Mouse (Mus musculus) forebrain, embryonic 15.5 days (tissue): ENCODE results near the gene Smyd3. TPM values are rescaled to one million over a fixed set of nuclear protein-coding genes. Genes with fewer than 3 reads are reported as not detected.
A peak's percentile ranks its signal among the peaks of the same experiment; 100 is the strongest.
"Not testable (repeated sequence)": the region's sequence is repeated elsewhere in the genome, so short reads cannot be mapped to it uniquely, and the experiment has no call there.

ENCODE experiments used
- ATAC-seq: fragments of 200-750 bp; cut with Nextera tagmentation; replicated peaks from 2 replicates; pipeline ENCODE4 v1.8.0; 2017; ENCODE audit warnings: mild to moderate bottlenecking, moderate TSS enrichment, moderate library complexity
- H3K27ac ChIP-seq: fragments of 300-500 bp; sonication (generic); replicated peaks from 2 replicates; pipeline ENCODE4 v1.5.1; 2015; ENCODE audit warnings: mild to moderate bottlenecking, inconsistent platforms
- H3K27me3 ChIP-seq: fragments of 300-500 bp; sonication (generic); 2 replicates; pipeline ENCODE4 v1.6.1; 2015; ENCODE audit warnings: inconsistent platforms
- H3K36me3 ChIP-seq: fragments of 300-500 bp; sonication (generic); 2 replicates; pipeline ENCODE4 v1.6.1; 2015; ENCODE audit warnings: mild to moderate bottlenecking, inconsistent platforms
- H3K4me1 ChIP-seq: fragments of 300-500 bp; sonication (generic); 2 replicates; pipeline ENCODE4 v1.6.1; 2015; ENCODE audit warnings: inconsistent platforms
- H3K4me2 ChIP-seq: fragments of 300-500 bp; sonication (generic); replicated peaks from 2 replicates; pipeline ENCODE4 v1.6.1; 2015; ENCODE audit warnings: mild to moderate bottlenecking, inconsistent platforms
- H3K4me3 ChIP-seq: fragments of 300-500 bp; sonication (generic); 2 replicates; pipeline ENCODE4 v1.5.1; 2015; ENCODE audit warnings: mild to moderate bottlenecking, inconsistent platforms
- H3K9ac ChIP-seq: fragments of 300-500 bp; sonication (generic); replicated peaks from 2 replicates; pipeline ENCODE4 v1.6.1; 2015; ENCODE audit warnings: mild to moderate bottlenecking, inconsistent platforms
- H3K9me3 ChIP-seq: fragments of 300-500 bp; sonication (generic); 2 replicates; pipeline ENCODE4 v1.6.1; 2016; ENCODE audit warnings: inconsistent platforms
- WGBS: fragments of 180-500 bp; shearing (Covaris S2); methylation state at CpG from one replicate; pipeline ENCODE4 v1.1.7; 2015; ENCODE audit warnings: mixed read lengths; 5-methylcytosine and 5-hydroxymethylcytosine counted together
- polyA plus RNA-seq: library from polyadenylated mRNA; unstranded; fragments of >200 nt; fragmentation: Nextera tagmentation; extraction: Ambion mirVana; gene quantifications from 2 replicates; pipeline ENCODE4 v1.2.1, GENCODE M21; 2015

Gene Smyd3
- polyA plus RNA-seq, 1 experiment from 2014 or later = 25.8 TPM

DNA sequence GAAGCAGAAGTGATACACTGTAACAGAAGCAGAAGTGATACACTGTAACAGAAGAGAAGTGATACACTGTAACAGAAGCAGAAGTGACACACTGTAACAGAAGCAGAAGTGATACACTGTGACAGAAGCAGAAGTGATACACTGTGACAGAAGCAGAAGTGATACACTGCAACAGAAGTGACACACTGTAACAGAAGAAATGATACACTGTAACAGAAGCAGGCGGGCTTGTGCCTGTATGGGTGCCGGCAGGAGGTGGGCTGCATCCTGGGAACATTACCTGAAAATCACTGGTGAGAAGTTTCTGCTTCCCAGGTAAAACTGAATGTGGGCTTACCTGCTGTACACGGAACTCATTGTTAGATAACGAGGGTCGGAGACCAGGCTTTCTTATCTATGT is 353.6 kb downstream of the Smyd3 start:
- H3K36me3 ChIP-seq, ATAC-seq, H3K27ac ChIP-seq, H3K4me3 ChIP-seq, H3K9ac ChIP-seq, H3K9me3 ChIP-seq, H3K27me3 ChIP-seq, H3K4me2 ChIP-seq, H3K4me1 ChIP-seq: not testable (repeated sequence)
- 85% methylated on average over 5 of the region's 5 CpGs for WGBS

DNA sequence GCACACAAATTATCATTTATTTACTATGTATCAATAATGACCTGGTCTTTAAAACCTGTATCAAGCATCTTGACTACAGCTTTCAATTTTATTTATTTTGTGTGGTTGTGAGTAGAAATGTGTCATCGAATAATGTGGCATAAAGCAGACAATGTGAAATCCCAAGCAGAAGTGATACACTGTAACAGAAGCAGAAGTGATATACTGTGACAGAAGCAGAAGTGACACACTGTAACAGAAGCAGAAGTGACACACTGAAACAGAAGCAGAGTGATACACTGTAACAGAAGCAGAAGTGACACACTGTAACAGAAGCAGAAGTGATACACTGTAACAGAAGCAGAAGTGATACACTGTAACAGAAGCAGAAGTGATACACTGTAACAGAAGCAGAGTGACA is 355.1 kb downstream of the Smyd3 start:
- not testable (repeated sequence) for H3K27ac ChIP-seq, ATAC-seq
- WGBS = 96% methylated on average over 1 of the region's 1 CpGs

DNA sequence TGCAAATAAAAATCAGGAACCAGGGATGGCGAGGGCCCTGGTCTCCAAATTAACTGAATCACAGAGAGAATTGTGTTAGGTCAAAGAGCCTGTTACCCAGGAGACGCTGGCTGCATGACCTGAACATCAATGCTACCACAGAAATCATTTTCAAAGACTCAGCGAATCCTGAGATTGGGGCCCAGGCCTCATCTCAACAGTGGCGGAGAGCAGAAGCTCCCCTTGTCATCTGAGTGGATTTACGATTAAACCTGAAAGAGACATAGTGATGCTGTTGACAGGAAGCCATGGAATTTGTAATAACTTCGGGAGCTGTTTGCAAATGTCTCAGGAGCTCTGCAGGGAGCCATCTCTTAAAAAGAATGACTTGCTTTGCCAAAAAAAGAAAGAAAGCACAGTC is 355.9 kb downstream of the Smyd3 start:
- Histone ChIP-seq H3K27me3 (no peaks in the 10 kb centered on the region), H3K4me3 (no peak overlapping the region), H3K9me3 (no peaks in the 10 kb centered on the region), H3K27ac (no peak overlapping the region), H3K4me2 (no peak overlapping the region), H3K4me1 (no peaks in the 10 kb centered on the region), H3K9ac (no peak overlapping the region), H3K36me3 (no peaks in the 10 kb centered on the region)
- 11% methylated on average over 6 of the region's 6 CpGs for WGBS
- ATAC-seq = no peak

More for the DNA sequence above, 355.1 kb downstream of the Smyd3 start:
- H3K4me2 ChIP-seq, H3K4me3 ChIP-seq, H3K27me3 ChIP-seq, H3K9ac ChIP-seq, H3K9me3 ChIP-seq, H3K4me1 ChIP-seq, H3K36me3 ChIP-seq: not testable (repeated sequence)

DNA sequence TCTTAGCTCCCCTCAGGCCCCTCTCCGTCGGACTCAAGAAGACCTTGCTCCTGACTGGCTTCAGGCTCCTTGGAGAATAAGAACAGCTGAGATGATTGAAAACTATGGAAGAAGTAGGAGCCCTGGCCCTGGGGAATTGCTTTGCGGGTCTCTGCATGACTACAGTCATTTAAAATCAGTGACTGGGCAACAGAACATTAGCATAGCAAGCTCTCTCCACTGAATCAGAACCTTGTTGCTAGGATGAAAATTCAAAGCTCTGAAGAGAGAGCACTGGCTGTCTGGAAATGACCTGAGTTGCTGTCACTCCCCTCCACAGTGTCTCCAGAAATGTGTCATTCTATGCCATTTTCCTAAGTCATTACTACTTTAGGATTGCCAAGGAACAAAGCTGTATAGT is 357.1 kb downstream of the Smyd3 start:
- H3K9ac ChIP-seq = no peak overlapping the region
- 45% methylated on average over 3 of the region's 3 CpGs for WGBS
- no peaks in the 10 kb centered on the region for H3K36me3 ChIP-seq
- no peaks in the 10 kb centered on the region for H3K4me1 ChIP-seq
- no peak overlapping the region for H3K4me3 ChIP-seq
- H3K27ac ChIP-seq = no peak overlapping the region
- no peak for ATAC-seq
- H3K27me3 ChIP-seq = no peaks in the 10 kb centered on the region
- H3K4me2 ChIP-seq = no peak overlapping the region
- H3K9me3 ChIP-seq = no peaks in the 10 kb centered on the region

DNA sequence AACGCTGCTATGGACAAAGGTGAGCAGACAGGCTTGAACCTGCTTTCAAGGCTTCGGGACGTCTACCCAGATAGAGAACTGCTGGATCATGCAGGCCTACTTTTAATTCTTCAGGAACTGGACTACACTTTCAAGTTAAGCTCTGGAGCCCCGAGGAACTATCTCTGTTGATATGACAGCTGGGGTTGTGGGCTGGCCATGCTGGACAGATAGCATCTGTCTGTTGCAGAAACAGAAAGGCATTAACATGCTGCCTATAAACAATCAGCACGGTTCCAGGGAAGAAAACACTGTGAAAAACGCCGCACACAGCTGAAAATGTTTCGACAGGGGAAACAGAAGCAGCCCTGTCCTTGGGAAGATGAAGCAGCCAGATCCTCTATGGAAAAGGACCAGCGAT is 365.5 kb downstream of the Smyd3 start:
- Histone ChIP-seq H3K4me1 (no peaks in the 10 kb centered on the region), H3K4me3 (no peak overlapping the region), H3K9me3 (no peaks in the 10 kb centered on the region), H3K36me3 (no peaks in the 10 kb centered on the region), H3K9ac (no peak overlapping the region), H3K27ac (no peak overlapping the region), H3K27me3 (no peaks in the 10 kb centered on the region), H3K4me2 (no peak overlapping the region)
- 80% methylated on average over 9 of the region's 9 CpGs for WGBS
- ATAC-seq = no peak

DNA sequence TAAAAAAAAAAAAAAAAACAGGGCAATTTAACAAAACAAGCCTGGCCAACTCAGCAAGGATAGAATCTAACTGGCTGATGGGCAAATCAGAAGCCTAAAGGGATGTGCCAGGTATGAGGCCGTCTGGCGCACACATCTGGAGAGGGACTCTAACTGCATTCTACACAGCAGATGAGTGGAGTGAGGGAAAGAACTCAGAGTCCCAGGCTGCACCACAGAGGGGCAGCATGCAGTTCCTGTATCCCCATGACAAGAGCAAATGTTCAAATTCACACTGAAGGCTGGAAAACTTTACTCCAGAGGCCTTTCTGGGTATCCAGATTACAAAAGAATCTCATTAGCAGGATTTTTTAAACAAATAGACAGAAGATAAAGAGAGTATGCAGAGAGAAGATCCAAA is 366.6 kb downstream of the Smyd3 start:
- WGBS = 70% methylated on average over 2 of the region's 2 CpGs
- ATAC-seq = no peak
- H3K4me1 ChIP-seq = no peaks in the 10 kb centered on the region

DNA sequence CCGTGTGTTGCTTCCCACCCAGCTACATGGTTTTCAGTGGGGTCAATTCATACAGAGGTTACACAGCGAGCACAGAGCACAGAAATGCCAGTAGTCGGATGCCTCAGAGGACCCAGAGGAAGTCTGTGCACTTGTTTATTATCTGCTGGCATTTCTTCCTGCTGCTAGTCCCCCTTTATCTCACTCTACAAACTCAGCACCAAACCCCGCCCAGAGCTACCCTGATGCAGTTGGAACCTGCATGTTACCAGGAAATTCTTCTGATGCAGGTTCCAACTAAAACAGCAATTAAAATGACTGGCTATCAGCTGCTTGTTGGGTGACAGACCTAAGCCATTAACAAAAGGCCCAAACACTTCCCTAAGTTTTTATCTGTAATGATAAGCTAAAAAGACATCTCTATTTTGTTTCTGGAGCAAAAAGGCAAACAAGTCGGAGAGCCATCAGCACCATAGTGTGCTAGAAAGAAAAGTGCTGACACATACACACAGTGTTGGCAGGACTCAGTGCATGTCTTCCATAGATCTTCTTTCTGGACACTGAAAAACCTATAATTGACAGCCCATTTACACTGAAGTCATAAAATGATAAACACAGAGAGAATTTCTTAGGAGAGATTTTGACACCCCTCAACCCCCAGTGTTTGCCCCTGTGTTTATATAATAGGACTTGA is 368.2 kb downstream of the Smyd3 start:
- no peaks in the 10 kb centered on the region for H3K4me1 ChIP-seq
- H3K36me3 ChIP-seq = no peaks in the 10 kb centered on the region
- no peak overlapping the region for H3K27ac ChIP-seq
- WGBS = 88% methylated on average over 5 of the region's 5 CpGs
- no peak for ATAC-seq
- no peak overlapping the region for H3K9ac ChIP-seq
- H3K4me2 ChIP-seq = no peak overlapping the region
- no peaks in the 10 kb centered on the region for H3K9me3 ChIP-seq
- no peaks in the 10 kb centered on the region for H3K27me3 ChIP-seq
- H3K4me3 ChIP-seq = no peak overlapping the region

More for the DNA sequence above, 366.6 kb downstream of the Smyd3 start:
- H3K9me3 ChIP-seq = no peaks in the 10 kb centered on the region
- no peak overlapping the region for H3K4me3 ChIP-seq
- no peaks in the 10 kb centered on the region for H3K36me3 ChIP-seq
- no peak overlapping the region for H3K27ac ChIP-seq
- H3K27me3 ChIP-seq = no peaks in the 10 kb centered on the region
- no peak overlapping the region for H3K9ac ChIP-seq
- H3K4me2 ChIP-seq = no peak overlapping the region

DNA sequence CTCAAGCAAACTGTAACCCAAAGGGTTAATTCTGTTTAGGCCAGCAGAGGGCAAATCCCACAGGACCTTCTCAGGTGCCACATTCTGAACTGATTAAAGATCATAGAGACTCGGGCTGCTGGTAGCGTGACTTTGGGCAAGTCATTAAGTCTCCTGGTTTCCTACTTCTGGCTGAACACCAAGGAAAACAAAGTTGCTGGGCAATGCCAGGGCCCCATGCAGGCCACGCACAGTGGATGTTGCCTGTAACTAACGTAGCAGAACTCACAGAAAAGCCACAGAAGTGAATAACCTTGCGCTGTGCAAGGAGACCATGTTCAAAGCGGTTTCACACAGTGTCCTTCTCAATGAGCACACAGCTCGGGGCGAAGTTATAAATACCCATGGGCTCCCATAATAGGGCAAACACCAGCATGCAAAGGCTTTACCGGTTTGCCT is 371.1 kb downstream of the Smyd3 start:
- Histone ChIP-seq H3K9ac (no peak overlapping the region), H3K27me3 (no peaks in the 10 kb centered on the region), H3K4me1 (no peaks in the 10 kb centered on the region), H3K36me3 (no peaks in the 10 kb centered on the region), H3K4me3 (no peak overlapping the region), H3K4me2 (no peak overlapping the region), H3K27ac (no peak overlapping the region), H3K9me3 (no peaks in the 10 kb centered on the region)
- WGBS = 52% methylated on average over 9 of the region's 9 CpGs
- ATAC-seq = no peak

DNA sequence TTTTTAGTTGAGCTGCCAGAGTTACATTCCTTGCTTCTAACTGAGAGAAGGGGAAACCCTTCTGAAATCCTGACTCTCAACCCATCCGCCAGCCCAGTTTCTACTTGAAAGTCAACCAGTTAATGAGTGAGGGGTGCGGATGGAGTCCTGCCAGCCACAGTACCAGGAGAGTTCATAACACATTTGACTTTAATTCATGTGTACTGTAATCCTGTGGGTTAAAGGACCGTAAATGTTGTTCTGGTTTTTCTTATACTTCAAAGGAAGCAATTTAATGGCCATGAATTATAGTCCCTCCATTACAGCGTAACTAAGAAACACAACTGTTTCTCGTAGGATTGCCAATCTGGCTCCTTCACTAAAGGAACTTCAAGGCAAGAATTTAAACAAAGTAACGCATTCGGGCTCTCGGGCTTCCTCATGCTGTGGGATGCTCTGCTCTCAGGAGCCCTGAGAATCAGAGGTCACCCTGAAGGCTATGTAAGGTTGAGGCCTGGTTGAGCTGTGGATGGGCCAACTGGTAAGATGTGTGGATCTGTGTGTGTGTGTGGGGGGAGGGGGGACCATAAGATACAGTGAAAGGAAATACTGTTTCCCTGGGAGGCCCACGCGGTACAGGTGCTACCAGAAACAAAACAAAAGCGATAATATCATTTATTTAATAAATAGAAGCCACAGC is 374.5 kb downstream of the Smyd3 start:
- Histone ChIP-seq H3K27ac (no peak overlapping the region), H3K36me3 (no peaks in the 10 kb centered on the region), H3K4me1 (no peaks in the 10 kb centered on the region), H3K27me3 (peaks cover 4% of the 10 kb centered on the region; the same call in 1 of the 2 replicates), H3K4me3 (no peak overlapping the region), H3K9me3 (no peaks in the 10 kb centered on the region), H3K4me2 (no peak overlapping the region), H3K9ac (no peak overlapping the region)
- no peak for ATAC-seq
- WGBS = 79% methylated on average over 11 of the region's 11 CpGs

DNA sequence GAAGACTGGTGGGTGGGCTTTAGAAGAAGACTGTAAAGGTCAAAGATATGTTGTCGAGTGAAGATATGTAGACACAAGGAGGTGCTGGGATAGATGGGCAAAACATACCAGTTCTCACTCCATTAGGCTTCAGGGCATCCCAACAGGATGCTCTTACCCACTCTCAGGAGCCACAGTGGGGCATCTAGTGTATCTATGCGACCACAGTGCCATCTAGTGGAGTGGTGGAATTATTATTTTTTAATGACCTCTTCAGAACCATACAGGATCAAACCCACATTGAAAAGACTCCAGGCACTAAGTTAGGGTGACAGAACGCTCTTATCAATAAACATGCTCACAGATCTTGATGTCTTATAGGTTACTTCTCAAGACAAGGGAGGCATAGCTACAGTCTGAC is 375.7 kb downstream of the Smyd3 start:
- Histone ChIP-seq H3K4me2 (no peak overlapping the region), H3K36me3 (no peaks in the 10 kb centered on the region), H3K4me3 (no peak overlapping the region), H3K9me3 (no peaks in the 10 kb centered on the region), H3K27ac (no peak overlapping the region), H3K9ac (no peak overlapping the region), H3K4me1 (no peaks in the 10 kb centered on the region), H3K27me3 (peaks cover 4% of the 10 kb centered on the region; the same call in 1 of the 2 replicates)
- WGBS = 44% methylated on average over 3 of the region's 3 CpGs
- peak; percentile 59; the same call in 1 of the 2 replicates for ATAC-seq

DNA sequence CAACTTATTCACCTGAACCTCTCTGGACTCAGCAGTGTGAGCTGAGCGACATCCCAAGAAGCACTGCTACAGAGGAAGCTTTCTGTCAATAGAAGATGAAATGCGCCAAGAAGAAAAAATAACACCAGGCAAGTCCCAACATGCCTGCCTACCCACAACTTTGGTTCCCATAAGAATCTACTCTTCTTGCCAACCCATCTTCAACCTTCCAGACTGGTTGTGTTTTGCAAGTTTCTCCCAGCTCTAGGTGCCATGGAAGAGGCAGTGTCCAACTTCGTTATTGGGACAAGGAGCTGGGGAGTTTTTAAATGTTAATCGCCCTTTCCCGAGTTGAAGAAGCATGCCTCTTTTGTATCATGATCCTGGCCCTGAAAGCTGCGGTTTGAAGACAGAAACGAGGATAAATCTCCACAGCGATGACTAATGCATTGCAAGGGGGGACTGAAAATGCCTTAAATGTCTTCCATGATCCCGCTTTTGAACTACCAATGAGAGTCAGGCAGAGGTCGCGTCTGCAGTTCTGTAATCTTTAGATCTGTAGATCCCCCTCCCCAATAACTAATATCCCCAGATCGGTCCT is 376.7 kb downstream of the Smyd3 start:
- Histone ChIP-seq H3K27ac (no peak overlapping the region), H3K27me3 (peaks cover 4% of the 10 kb centered on the region; the same call in 1 of the 2 replicates), H3K9me3 (no peaks in the 10 kb centered on the region), H3K4me2 (no peak overlapping the region), H3K4me1 (peaks cover 8% of the 10 kb centered on the region), H3K9ac (no peak overlapping the region), H3K4me3 (no peak overlapping the region), H3K36me3 (no peaks in the 10 kb centered on the region)
- 71% methylated on average over 12 of the region's 12 CpGs for WGBS
- no peak for ATAC-seq

DNA sequence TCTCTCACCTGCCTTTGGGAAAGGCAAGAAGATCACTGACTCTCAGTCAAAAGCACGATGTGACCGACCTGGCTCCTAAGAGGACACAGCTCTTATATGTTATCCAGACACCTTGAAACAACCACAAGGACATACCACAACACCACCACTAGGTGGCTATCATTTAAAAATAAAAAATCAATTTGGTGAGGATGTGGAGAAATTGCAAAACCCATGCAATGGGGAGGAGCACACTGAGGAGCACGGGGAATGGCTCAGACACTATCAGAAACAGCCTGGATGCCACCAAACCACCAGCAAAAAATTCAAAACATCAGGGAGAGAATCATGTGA is 380.7 kb downstream of the Smyd3 start:
- Histone ChIP-seq H3K27me3 (peaks cover 4% of the 10 kb centered on the region; the same call in 1 of the 2 replicates), H3K9me3 (no peaks in the 10 kb centered on the region), H3K27ac (no peak overlapping the region), H3K4me2 (no peak overlapping the region), H3K4me3 (no peak overlapping the region), H3K4me1 (peaks cover 8% of the 10 kb centered on the region), H3K9ac (no peak overlapping the region), H3K36me3 (no peaks in the 10 kb centered on the region)
- 77% methylated on average over 3 of the region's 3 CpGs for WGBS
- no peak for ATAC-seq
